Mouse (Mus musculus) monocyte, adult 5-6 weeks (primary cell): Measurements from ENCODE around the gene Atxn2l. TPM values are rescaled to one million over a fixed set of nuclear protein-coding genes. Genes with fewer than 3 reads are reported as not detected.

Experiments used
- ATAC-seq: fragments of 153-309, 156-312 bp; replicated peaks from 2 replicates; pipeline ENCODE4 v1.8.0; 2017; ENCODE audit warnings: mild to moderate bottlenecking; ENCODE audit not compliant: low TSS enrichment, insufficient number of reproducible peaks, severe bottlenecking, poor library complexity, low FRiP score
- total RNA-seq: library from RNA; stranded (forward); fragments of 200-1000, 200-491, 200-594 nt; gene quantifications from 3 replicates; pipeline ENCODE4 v1.2.3, GENCODE M21; 2017

The Atxn2l gene
- 23.4 to 73.3 TPM (median 30.7 TPM) in 3 replicates for total RNA-seq

GRCm38 (mm10) chr7:126503273-126503878 lies at the start of gene Atxn2l:
Atxn2l (minus strand) TSS chr7:126503437.
- peak; percentile 90 for ATAC-seq

GRCm38 (mm10) chr7:126545631-126546030 lies 42.4 kb upstream of the Atxn2l start:
- ATAC-seq: no peak

- no peak for ATAC-seq
These were observed 38.4 kb upstream of the Atxn2l start for GRCm38 (mm10) chr7:126541661-126542060.

GRCm38 (mm10) chr7:126537820-126538585 lies 34.8 kb upstream of the Atxn2l start:
- no peak for ATAC-seq

- no peak for ATAC-seq
These were observed 33.2 kb upstream of the Atxn2l start for GRCm38 (mm10) chr7:126536466-126536865.

- ATAC-seq: no peak
These were observed 32.5 kb upstream of the Atxn2l start for GRCm38 (mm10) chr7:126535766-126536165.

GRCm38 (mm10) chr7:126533434-126533833 lies 30.2 kb upstream of the Atxn2l start:
- no peak for ATAC-seq

GRCm38 (mm10) chr7:126528166-126528577 lies 24.9 kb upstream of the Atxn2l start:
- peak; percentile 71; the same call in 1 of the 2 replicates for ATAC-seq

GRCm38 (mm10) chr7:126523316-126523715 lies 20.1 kb upstream of the Atxn2l start:
- no peak for ATAC-seq

GRCm38 (mm10) chr7:126519513-126519912 lies 16.3 kb upstream of the Atxn2l start:
- no peak for ATAC-seq

GRCm38 (mm10) chr7:126518261-126518941 lies 15.2 kb upstream of the Atxn2l start:
- no peak for ATAC-seq

GRCm38 (mm10) chr7:126511287-126511686 lies 8.1 kb upstream of the Atxn2l start:
- no peak for ATAC-seq

GRCm38 (mm10) chr7:126507126-126507778 lies 4.0 kb upstream of the Atxn2l start:
- ATAC-seq: no peak

GRCm38 (mm10) chr7:126504913-126505312 lies 1.7 kb upstream of the Atxn2l start:
- ATAC-seq: no peak

- ATAC-seq: no peak
These were observed 486 bp downstream of the Atxn2l start for GRCm38 (mm10) chr7:126502751-126503150.

- ATAC-seq: peak; percentile 47
These were observed 1.1 kb downstream of the Atxn2l start for GRCm38 (mm10) chr7:126502023-126502741.

- no peak for ATAC-seq
These were observed 1.6 kb downstream of the Atxn2l start for GRCm38 (mm10) chr7:126501684-126502022.

GRCm38 (mm10) chr7:126499416-126499815 lies 3.8 kb downstream of the Atxn2l start:
- no peak for ATAC-seq

GRCm38 (mm10) chr7:126497966-126498365 lies 5.3 kb downstream of the Atxn2l start:
- ATAC-seq: no peak
